Mouse (Mus musculus) heart, embryonic 16.5 days (tissue): ENCODE data around the gene Gm37240. TPM values are rescaled to one million over a fixed set of nuclear protein-coding genes. Genes with fewer than 3 reads are reported as not detected.

Experiments
- ATAC-seq: fragments of 200-750 bp; cut with Nextera tagmentation; replicated peaks from 2 replicates; pipeline ENCODE4 v1.8.0; 2017; ENCODE audit warnings: moderate number of reproducible peaks; ENCODE audit not compliant: insufficient read depth, low FRiP score; ENCODE audit errors: extremely low read depth
- H3K27ac ChIP-seq: fragments of 300-500 bp; sonication (generic); 2 replicates; pipeline ENCODE4 v1.5.1; 2014; ENCODE audit warnings: mild to moderate bottlenecking, low read length, control low read depth, moderate library complexity
- H3K27me3 ChIP-seq: fragments of 300-500 bp; sonication (generic); 2 replicates; pipeline ENCODE4 v1.6.1; 2014; ENCODE audit warnings: low read length, mixed read lengths; ENCODE audit not compliant: control insufficient read depth, insufficient read depth
- H3K36me3 ChIP-seq: fragments of 300-500 bp; sonication (generic); 2 replicates; pipeline ENCODE4 v1.6.1; 2014; ENCODE audit not compliant: control insufficient read depth, insufficient read depth
- H3K4me1 ChIP-seq: fragments of 300-500 bp; sonication (generic); 2 replicates; pipeline ENCODE4 v1.6.1; 2014; ENCODE audit warnings: low read length, mixed read lengths; ENCODE audit not compliant: control insufficient read depth, insufficient read depth
- H3K4me2 ChIP-seq: fragments of 300-500 bp; sonication (generic); 2 replicates; pipeline ENCODE4 v1.6.1; 2014; ENCODE audit warnings: low read depth, mild to moderate bottlenecking, control low read depth, low read length
- H3K4me3 ChIP-seq: fragments of 300-500 bp; sonication (generic); 2 replicates; pipeline ENCODE4 v1.5.1; 2014; ENCODE audit warnings: mild to moderate bottlenecking, control low read depth, low read length
- H3K9ac ChIP-seq: fragments of 300-500 bp; sonication (generic); 2 replicates; pipeline ENCODE4 v1.6.1; 2014; ENCODE audit warnings: low read length, control low read depth
- H3K9me3 ChIP-seq: fragments of 300-500 bp; sonication (generic); replicated peaks from 2 replicates; pipeline ENCODE4 v1.6.1; 2016; ENCODE audit warnings: low read length; ENCODE audit not compliant: control insufficient read depth
- WGBS: fragments of 180-500 bp; shearing (Covaris S2); extraction: QIAGEN DNeasy Blood & Tissue Kit; methylation state at CpG from one replicate; pipeline ENCODE4 v1.1.7; 2014; 5-methylcytosine and 5-hydroxymethylcytosine counted together
- polyA plus RNA-seq: library from polyadenylated mRNA; unstranded; fragments of >200 nt; fragmentation: Nextera tagmentation; extraction: Ambion mirVana; gene quantifications from 2 replicates; pipeline ENCODE4 v1.2.1, GENCODE M21; 2015

The Gm37240 gene
- polyA plus RNA-seq, 1 experiment from 2014 or later = 18.4 TPM

GRCm38 (mm10) chr3:85435406-85435805 is 451.9 kb downstream of the Gm37240 start:
- Histone ChIP-seq H3K9me3 (no peaks in the 10 kb centered on the region), H3K27me3 (no peaks in the 10 kb centered on the region), H3K36me3 (no peaks in the 10 kb centered on the region), H3K4me3 (no peak overlapping the region), H3K4me1 (no peaks in the 10 kb centered on the region; the same call in 1 of the 2 replicates), H3K27ac (no peak overlapping the region), H3K4me2 (no peak overlapping the region), H3K9ac (no peak overlapping the region)
- ATAC-seq = no peak
- WGBS = 43% methylated on average over 4 of the region's 4 CpGs

GRCm38 (mm10) chr3:85431208-85431607 is 456.1 kb downstream of the Gm37240 start:
- no peaks in the 10 kb centered on the region for H3K27me3 ChIP-seq
- no peak overlapping the region for H3K4me3 ChIP-seq
- no peaks in the 10 kb centered on the region for H3K9me3 ChIP-seq
- no peaks in the 10 kb centered on the region; the same call in 1 of the 2 replicates for H3K4me1 ChIP-seq
- H3K27ac ChIP-seq = no peak overlapping the region
- WGBS = 89% methylated on average over 4 of the region's 4 CpGs
- ATAC-seq = no peak
- H3K4me2 ChIP-seq = no peak overlapping the region
- H3K36me3 ChIP-seq = no peaks in the 10 kb centered on the region
- no peak overlapping the region for H3K9ac ChIP-seq

DNA sequence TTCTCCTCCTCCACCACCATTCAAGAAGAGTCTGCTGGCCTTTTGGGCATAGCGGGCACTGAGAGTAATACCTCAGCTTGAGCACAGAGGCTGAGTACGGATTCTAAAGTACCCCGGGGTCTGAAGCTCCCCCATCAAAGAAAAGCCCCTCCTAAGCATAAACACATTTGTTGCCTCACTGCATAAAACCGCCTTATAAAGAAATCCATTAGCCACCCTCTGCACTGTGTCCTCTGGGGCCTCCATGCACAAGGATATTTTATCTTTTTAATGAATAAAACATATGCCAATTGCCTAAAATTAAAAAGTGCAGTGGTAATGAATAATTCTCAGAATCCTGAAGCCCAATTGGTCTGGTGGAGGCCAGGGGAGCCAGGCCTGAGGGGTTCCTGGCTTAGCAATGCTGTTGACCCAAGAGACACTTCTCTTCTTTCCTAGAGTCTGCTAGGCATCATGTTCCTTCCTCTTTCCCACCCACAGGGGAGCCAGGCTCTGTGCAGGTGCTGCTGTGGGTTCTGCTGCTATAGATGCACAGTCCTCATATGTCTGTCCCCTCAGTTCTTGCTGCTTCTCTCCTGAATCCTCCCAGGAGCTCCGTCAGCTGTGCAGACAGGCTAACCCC is 463.8 kb downstream of the Gm37240 start:
- ATAC-seq = no peak
- H3K4me1 ChIP-seq = no peaks in the 10 kb centered on the region
- no peak overlapping the region for H3K4me2 ChIP-seq
- 0 out of 2 replicates have a peak, but pooled peaks cover 2% of the 10 kb centered on the region for H3K9me3 ChIP-seq
- no peaks in the 10 kb centered on the region for H3K27me3 ChIP-seq
- no peak overlapping the region for H3K9ac ChIP-seq
- H3K4me3 ChIP-seq = no peak overlapping the region
- no peaks in the 10 kb centered on the region for H3K36me3 ChIP-seq
- WGBS = 84% methylated on average over 5 of the region's 5 CpGs
- no peak overlapping the region for H3K27ac ChIP-seq

DNA sequence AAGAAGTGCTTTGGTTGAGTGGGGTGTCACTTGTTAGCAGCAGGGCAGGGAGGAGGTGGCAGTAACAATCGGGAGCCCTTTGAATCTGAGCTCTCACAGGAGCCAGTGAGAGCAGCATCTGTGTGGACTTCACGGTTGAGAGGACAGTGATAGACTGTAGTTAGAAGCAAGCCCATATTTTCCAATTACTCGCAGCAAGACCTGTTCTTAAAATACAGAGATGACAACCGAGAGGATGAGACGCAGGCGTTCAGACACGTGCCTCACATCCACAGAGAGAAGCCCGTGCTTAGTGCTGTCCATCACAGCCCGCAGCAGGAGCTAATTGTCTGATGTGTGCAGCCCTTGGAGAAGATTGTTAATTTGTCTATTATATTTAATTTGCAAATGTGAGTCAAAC is 465.9 kb downstream of the Gm37240 start:
- Histone ChIP-seq H3K4me3 (no peak overlapping the region), H3K9ac (no peak overlapping the region), H3K4me2 (no peak overlapping the region), H3K27me3 (no peaks in the 10 kb centered on the region), H3K27ac (no peak overlapping the region), H3K36me3 (no peaks in the 10 kb centered on the region), H3K9me3 (0 out of 2 replicates have a peak, but pooled peaks cover 2% of the 10 kb centered on the region), H3K4me1 (no peaks in the 10 kb centered on the region)
- WGBS = 72% methylated on average over 9 of the region's 9 CpGs
- ATAC-seq = no peak

DNA sequence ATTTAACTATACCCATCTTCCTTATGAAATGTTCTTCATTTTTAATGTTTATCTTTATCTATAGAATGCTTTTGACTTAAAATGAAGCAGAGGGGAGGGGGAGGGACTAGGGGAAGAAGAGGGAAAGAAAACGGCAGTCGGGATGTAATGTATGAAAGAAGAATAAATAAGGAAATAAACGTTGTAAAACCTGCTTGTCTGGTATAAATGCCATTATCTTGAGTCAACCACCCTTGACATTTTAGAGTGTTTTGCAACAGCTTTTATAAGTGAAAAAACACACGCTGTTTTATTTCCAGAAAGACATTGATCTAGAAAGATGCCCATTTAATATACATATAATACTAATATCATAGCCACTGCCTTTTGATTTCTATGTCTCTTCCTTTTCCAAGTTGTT is 469.7 kb downstream of the Gm37240 start:
- no peak overlapping the region for H3K9ac ChIP-seq
- WGBS = 69% methylated on average over 4 of the region's 4 CpGs
- no peak for ATAC-seq

GRCm38 (mm10) chr3:85398841-85399240 is 488.5 kb downstream of the Gm37240 start:
- ATAC-seq = no peak
- Histone ChIP-seq H3K9ac (no peak overlapping the region), H3K4me1 (no peaks in the 10 kb centered on the region), H3K4me3 (no peak overlapping the region), H3K27me3 (no peaks in the 10 kb centered on the region), H3K27ac (no peak overlapping the region), H3K4me2 (no peak overlapping the region), H3K9me3 (peaks cover 25% of the 10 kb centered on the region), H3K36me3 (no peaks in the 10 kb centered on the region)

More for the DNA sequence above, 469.7 kb downstream of the Gm37240 start:
- Histone ChIP-seq H3K4me2 (no peak overlapping the region), H3K9me3 (no peaks in the 10 kb centered on the region), H3K4me3 (no peak overlapping the region), H3K27me3 (no peaks in the 10 kb centered on the region), H3K27ac (no peak overlapping the region), H3K4me1 (no peaks in the 10 kb centered on the region), H3K36me3 (no peaks in the 10 kb centered on the region)

GRCm38 (mm10) chr3:85398483-85398835 is 488.9 kb downstream of the Gm37240 start:
- no peak for ATAC-seq

GRCm38 (mm10) chr3:85397816-85398482 is 489.4 kb downstream of the Gm37240 start:
- Histone ChIP-seq H3K36me3 (no peaks in the 10 kb centered on the region), H3K27me3 (no peaks in the 10 kb centered on the region), H3K4me1 (no peaks in the 10 kb centered on the region), H3K9ac (no peak overlapping the region), H3K9me3 (peaks cover 27% of the 10 kb centered on the region), H3K4me3 (no peak overlapping the region), H3K27ac (no peak overlapping the region), H3K4me2 (no peak overlapping the region)
- ATAC-seq = no peak

More at GRCm38 (mm10) chr3:85398483-85398835, 488.9 kb downstream of the Gm37240 start:
- no peaks in the 10 kb centered on the region for H3K4me1 ChIP-seq
- 83% methylated on average over 1 of the region's 1 CpGs for WGBS
- no peak overlapping the region for H3K4me2 ChIP-seq
- no peak overlapping the region for H3K4me3 ChIP-seq
- no peaks in the 10 kb centered on the region for H3K36me3 ChIP-seq
- no peak overlapping the region for H3K27ac ChIP-seq
- no peak overlapping the region for H3K9ac ChIP-seq
- H3K27me3 ChIP-seq = no peaks in the 10 kb centered on the region
- peaks cover 25% of the 10 kb centered on the region for H3K9me3 ChIP-seq

DNA sequence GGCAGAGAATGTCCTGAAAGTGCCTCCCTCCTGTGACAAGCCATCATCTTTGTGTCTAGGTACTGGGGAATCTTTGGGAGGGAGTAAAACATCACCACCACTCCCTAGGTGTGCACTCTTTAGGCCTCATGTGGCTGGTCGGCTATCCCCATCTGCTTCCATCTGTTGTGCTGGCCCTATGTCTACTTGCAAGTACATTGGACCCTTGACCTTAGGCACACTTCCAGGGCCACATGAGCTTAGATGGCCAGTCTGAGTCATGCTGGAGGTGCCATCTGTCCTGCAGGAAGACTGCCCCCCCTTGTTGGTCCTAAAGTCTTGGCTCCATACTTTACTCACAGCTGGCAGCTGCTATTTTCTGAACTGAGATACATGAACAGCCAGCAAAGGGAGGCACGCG is 493.9 kb downstream of the Gm37240 start:
- H3K4me1 ChIP-seq = no peaks in the 10 kb centered on the region
- no peak for ATAC-seq
- no peaks in the 10 kb centered on the region for H3K27me3 ChIP-seq
- no peak overlapping the region for H3K27ac ChIP-seq
- H3K36me3 ChIP-seq = no peaks in the 10 kb centered on the region
- H3K4me3 ChIP-seq = no peak overlapping the region
- H3K4me2 ChIP-seq = no peak overlapping the region
- 90% methylated on average over 3 of the region's 3 CpGs for WGBS
- H3K9me3 ChIP-seq = peaks cover 28% of the 10 kb centered on the region
- H3K9ac ChIP-seq = no peak overlapping the region
